In the genomic region with DNA sequence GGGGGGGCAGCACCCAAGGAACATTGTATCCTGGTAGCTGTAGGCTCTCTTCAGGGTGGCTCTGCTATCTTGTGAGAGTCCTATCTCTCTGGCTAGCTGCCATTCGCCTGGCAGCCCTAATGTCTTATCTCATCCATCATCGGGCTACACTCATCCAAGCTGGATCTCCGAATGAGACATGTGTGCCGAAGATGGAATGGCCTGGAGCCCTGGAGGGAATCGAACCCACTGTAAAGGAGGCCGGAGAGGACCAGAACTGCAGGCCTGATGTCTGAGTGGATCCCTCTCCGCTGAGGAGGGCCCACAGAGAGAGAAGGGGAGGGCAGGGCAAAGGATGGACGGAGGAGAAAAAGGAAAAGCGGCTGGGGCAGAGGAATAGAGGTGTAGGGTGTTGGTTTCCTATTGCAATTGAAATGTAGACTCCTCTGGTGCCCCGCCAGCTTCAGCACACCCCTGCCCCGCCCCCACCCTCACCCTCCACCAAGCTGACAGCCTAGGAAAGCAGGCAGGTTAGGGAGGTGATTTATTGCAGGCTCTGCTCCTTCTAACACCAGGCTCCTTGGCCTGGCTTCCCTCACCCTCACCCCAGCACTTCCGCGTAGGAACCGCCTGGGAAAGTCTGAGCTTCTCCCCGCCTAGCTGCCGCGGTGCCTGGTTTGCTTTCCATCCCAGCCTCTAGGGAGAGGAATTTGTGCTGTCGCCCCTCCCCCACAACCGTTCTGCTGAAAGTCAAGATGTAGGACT, we compare ENCODE assay signal across 10 mouse cellular contexts. TPM values are rescaled to one million over a fixed set of nuclear protein-coding genes. Genes with fewer than 3 reads are reported as not detected.
DNase-seq lines count a peak whose midpoint lies in the region; ATAC-seq lines count a peak whose summit lies in the region.
"Had no signal": no experiment of that assay in that cellular context is flagged by ENCODE, and none has a peak within 500 bp of the region (broad histone marks: within the 10 kb centered on the region; RNA-seq: fewer than 3 reads in every experiment).

No protein-coding gene starts in this region.

- H3K27ac ChIP-seq in hindbrain, embryonic 12.5 days, result peak overlapping the region; percentile 62; the same call in 1 of the 2 replicates

- H3K4me2 ChIP-seq in hindbrain, embryonic 12.5 days (replicated peaks), result peak overlapping the region; percentile 35

- no peaks in the 10 kb centered on the region for H3K27me3 ChIP-seq in hindbrain, embryonic 12.5 days

- H3K36me3 ChIP-seq in hindbrain, embryonic 12.5 days, result no peaks in the 10 kb centered on the region

- 21% methylated on average over 19 of the region's 19 CpGs for WGBS in hindbrain, embryonic 12.5 days

- peak; percentile 74 for ATAC-seq in hindbrain, embryonic 12.5 days (ENCODE audit: low FRiP score)
- no peak for ATAC-seq in cerebellum, adult (ENCODE audit: insufficient number of reproducible peaks, low FRiP score, low TSS enrichment)

- H3K9me3 ChIP-seq in hindbrain, embryonic 12.5 days (replicated peaks), result no peaks in the 10 kb centered on the region

- peaks cover 8% of the 10 kb centered on the region for H3K4me1 ChIP-seq in hindbrain, embryonic 12.5 days

- no peak overlapping the region for H3K9ac ChIP-seq in hindbrain, embryonic 12.5 days

- DNase-seq in thymus, postnatal 4 days, result peak; percentile 33
- no peak for DNase-seq in thymus, adult 18-20 months
- DNase-seq in gastrocnemius, adult 18-20 months (ENCODE audit: low spot score), result peak; percentile 30
- DNase-seq in layer of hippocampus, postnatal 10 days (ENCODE audit: low spot score in 2 of 2), result peak; percentile 59 to 66
- DNase-seq in lung, postnatal 14 days, result peak; percentile 72
- peak; percentile 59 for DNase-seq in ovary, postnatal 36 days (ENCODE audit: low spot score)

- no peak overlapping the region for H3K4me3 ChIP-seq in hindbrain, embryonic 12.5 days
- H3K4me3 ChIP-seq: erythroblast, embryonic 14.5 days had no signal

RNA-seq across cellular contexts. Expression of gene Fabp6, which starts 32.5 kb away (rescaled TPM):
- total RNA-seq in gastrocnemius, adult 18-20 months (2021), result not detected
- polyA plus RNA-seq in hindbrain, embryonic 12.5 days (2016; fragmentation: Nextera tagmentation; extraction: Ambion mirVana), result not detected in 2 replicates
- total RNA-seq in layer of hippocampus, postnatal 10 days (2021), result not detected
- polyA plus RNA-seq: erythroblast, embryonic 14.5 days; spleen, adult 2 months had no signal

RNA-seq across cellular contexts. Expression of gene 4933415A04Rik, which starts 47.0 kb away (rescaled TPM):
- under 1 TPM in 1 of 2 experiments, not detected in 1; 0.12 TPM for total RNA-seq in gastrocnemius, adult 18-20 months (2021)
- 6.5 and 8.1 TPM in 2 replicates for polyA plus RNA-seq in hindbrain, embryonic 12.5 days (2016; fragmentation: Nextera tagmentation; extraction: Ambion mirVana)
- total RNA-seq in layer of hippocampus, postnatal 10 days (2021), result 1 to 10 TPM; 1.9 to 2.6 TPM
- polyA plus RNA-seq: erythroblast, embryonic 14.5 days had no signal

RNA-seq across cellular contexts. Expression of gene Pwwp2a, which starts 48.0 kb away (rescaled TPM):
- total RNA-seq in gastrocnemius, adult 18-20 months (2021), result 10 to 100 TPM; 12.6 to 14.1 TPM
- 50.1 and 51.0 TPM in 2 replicates for polyA plus RNA-seq in hindbrain, embryonic 12.5 days (2016; fragmentation: Nextera tagmentation; extraction: Ambion mirVana)
- 10 to 100 TPM; 66.0 to 70.0 TPM for total RNA-seq in layer of hippocampus, postnatal 10 days (2021)

Comparison
In these comparisons a context has a peak if more than half of its experiments do, and no peak if none do; other contexts are left out.
1. DNase-seq: peak in thymus, postnatal 4 days (single experiment), gastrocnemius, adult 18-20 months (single experiment), layer of hippocampus, postnatal 10 days (2 of 2), lung, postnatal 14 days (single experiment) and ovary, postnatal 36 days (single experiment); none in thymus, adult 18-20 months (0 of 2).
2. RNA of gene Pwwp2a, which starts 48.0 kb away (total RNA-seq): 66.0 to 70.0 TPM in layer of hippocampus, postnatal 10 days; 12.6 to 14.1 TPM in gastrocnemius, adult 18-20 months; every median in the first group is over 4 times any median in the second.